Mouse (Mus musculus) T-cell, adult 66 days (primary cell): ENCODE results near the gene 4930595D18Rik. TPM values are rescaled to one million over a fixed set of nuclear protein-coding genes. Genes with fewer than 3 reads are reported as not detected.

Source experiments
- total RNA-seq, 2 experiments: library from RNA; stranded (reverse); gene quantifications; 3 replicates in 1 of 2; 4 replicates in 1 of 2; pipeline ENCODE4 v1.2.4; 2023

The 4930595D18Rik gene
- not detected for total RNA-seq

GRCm38 (mm10) chr12:111184476-111184875 is at the start of gene 4930595D18Rik:
Gene 4930595D18Rik (minus strand): TSS chr12:111184491.

GRCm38 (mm10) chr12:111165831-111166591 is 18.3 kb downstream of the 4930595D18Rik start, which contains the start of gene Traf3:
Gene Traf3 (plus strand): TSS chr12:111166370.

Other genes starting within 250 kb of the 4930595D18Rik start
- 1 to 10 TPM; 5.1 to 6.9 TPM for gene Ankrd9, start 205.5 kb downstream of the 4930595D18Rik start, total RNA-seq
- 10 to 100 TPM; 50.6 to 51.8 TPM for gene Rcor1, start 145.1 kb downstream of the 4930595D18Rik start, total RNA-seq
- 10 to 100 TPM; 41.5 to 54.0 TPM for gene Traf3, start 18.1 kb downstream of the 4930595D18Rik start, total RNA-seq
- gene Amn, start 86.6 kb upstream of the 4930595D18Rik start, total RNA-seq = 1 to 10 TPM; 1.9 to 5.0 TPM
- 1 to 10 TPM; 2.1 to 4.2 TPM for gene Cdc42bpb, start 193.2 kb upstream of the 4930595D18Rik start, total RNA-seq
- gene Lbhd2, start 222.3 kb upstream of the 4930595D18Rik start, total RNA-seq = not detected
- not detected for gene Exoc3l4, start 232.5 kb upstream of the 4930595D18Rik start, total RNA-seq